Mouse (Mus musculus): ENCODE results near the gene Zfp408.

The Zfp408 gene

DNA sequence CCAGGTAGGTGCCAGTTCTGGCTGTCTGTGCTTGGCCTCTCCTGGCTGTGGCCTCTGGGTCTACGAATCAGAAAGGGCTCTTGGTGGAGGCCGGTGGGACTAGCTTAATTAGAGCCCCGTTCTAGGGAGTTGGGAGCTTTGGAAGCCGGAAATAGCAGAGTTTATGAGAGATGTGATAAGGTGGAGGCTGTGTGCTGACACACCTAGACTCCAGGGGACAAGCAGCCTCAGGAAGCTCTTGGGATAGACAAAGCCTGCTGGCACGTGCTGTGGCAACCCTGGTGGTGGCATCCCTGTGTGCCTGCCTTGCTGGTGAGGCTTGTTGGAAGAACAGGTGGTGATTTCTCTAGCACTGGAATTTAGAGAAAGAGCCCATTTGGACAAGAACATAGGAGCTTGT, 5.8 kb upstream of the Zfp408 start:
- in situ Hi-C loops (cut with MboI; ENCODE audit: low pct_unique_long_range_greater_than_20kb in 1 of 2, low sequenced_read_pairs in 2 of 2, unreplicated experiment in 1 of 2) = no loop called here

DNA sequence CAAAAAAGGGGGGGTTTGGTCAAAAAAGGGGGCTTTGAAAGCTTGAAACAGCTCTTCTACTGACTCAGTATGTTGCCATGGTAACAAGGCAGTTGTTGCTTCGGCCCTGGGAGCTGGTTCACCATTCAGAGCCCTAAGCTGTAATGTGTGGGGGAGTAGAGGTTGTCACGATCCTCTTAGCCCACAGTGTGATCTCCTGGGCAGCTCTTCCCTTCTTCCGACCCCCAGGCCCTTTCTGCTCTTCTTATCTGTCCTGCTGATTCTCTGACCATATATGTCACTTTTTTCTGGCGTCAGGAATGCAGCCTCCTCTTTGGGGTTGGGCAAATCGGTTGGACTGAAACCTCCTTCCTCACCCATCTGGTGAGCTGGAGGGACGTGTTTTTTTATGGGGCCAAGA, 3.3 kb upstream of the Zfp408 start:
- in situ Hi-C loops (cut with MboI; ENCODE audit: low pct_unique_long_range_greater_than_20kb in 1 of 2, low sequenced_read_pairs in 2 of 2, unreplicated experiment in 1 of 2) = no loop called here

DNA sequence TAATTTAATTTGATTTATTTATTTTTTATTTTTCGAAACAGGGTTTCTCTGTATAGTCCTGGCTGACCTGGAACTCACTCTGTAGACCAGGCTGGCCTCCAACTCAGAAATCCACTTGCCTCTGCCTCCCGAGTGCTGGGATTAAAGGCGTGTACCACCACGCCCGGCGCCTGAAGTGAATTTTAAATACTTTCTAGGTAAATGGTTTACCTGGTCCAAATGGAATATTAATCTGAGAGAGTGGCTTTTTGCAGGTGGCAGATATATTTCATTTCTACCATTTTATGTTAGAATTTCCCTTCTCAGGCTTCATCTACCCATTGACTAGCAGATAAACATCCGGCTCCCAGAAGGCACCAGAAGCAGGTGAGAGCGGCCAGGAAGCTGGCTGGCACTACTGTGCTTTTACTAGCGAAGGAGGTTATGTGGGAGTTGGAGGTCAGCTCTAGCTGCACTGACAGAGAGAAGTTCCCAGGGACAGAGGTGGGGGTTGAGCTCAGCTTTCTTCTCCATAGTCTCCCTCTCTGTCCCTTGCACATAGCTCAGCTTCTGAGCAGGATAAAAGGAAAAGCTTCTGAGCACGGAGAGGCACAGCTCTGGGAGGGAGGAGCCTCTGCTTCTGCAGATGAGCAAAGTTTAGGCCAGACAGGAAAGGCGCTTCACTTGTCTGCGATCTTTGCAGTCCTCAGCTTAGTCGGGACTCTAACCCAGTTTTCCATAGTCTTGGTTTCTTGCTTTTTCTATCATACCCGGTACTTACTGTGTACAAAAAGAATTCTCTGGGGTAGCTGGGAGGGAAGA, 2.1 kb upstream of the Zfp408 start:
- in situ Hi-C loops (cut with MboI; ENCODE audit: low pct_unique_long_range_greater_than_20kb in 1 of 2, low sequenced_read_pairs in 2 of 2, unreplicated experiment in 1 of 2) = no loop called here

DNA sequence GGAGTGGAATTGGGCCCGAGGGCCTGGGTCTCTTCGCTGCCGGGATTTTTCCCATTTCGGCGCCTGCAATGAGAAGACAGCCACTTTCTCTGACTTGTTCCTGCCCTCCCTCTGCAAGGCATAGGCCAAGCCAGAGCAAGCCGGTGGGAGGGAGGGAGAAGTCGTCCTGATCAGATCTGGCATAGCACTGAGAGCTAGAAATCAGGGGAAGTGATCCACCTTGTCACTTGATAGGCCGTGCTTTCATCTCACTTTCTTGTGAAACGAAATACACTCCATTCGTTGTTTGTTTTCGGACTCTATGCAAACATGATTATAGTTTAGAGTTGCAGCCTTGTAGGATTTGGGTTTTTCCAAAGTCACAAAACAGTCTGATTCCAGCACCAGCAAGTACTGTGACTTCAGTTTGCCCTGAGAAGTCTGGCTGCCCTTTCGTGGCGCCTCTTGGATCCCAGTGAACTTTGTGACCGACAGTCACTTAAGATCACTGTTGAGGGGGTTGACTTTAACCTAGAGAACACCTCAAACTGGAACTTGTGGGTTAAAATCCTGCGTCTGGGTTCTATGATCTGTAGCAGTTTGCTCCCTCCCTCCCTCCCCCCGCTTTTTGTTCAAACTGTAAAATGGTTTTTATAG, 887 bp upstream of the Zfp408 start:
- in situ Hi-C loops (cut with MboI; ENCODE audit: low pct_unique_long_range_greater_than_20kb in 1 of 2, low sequenced_read_pairs in 2 of 2, unreplicated experiment in 1 of 2) = no loop called here

DNA sequence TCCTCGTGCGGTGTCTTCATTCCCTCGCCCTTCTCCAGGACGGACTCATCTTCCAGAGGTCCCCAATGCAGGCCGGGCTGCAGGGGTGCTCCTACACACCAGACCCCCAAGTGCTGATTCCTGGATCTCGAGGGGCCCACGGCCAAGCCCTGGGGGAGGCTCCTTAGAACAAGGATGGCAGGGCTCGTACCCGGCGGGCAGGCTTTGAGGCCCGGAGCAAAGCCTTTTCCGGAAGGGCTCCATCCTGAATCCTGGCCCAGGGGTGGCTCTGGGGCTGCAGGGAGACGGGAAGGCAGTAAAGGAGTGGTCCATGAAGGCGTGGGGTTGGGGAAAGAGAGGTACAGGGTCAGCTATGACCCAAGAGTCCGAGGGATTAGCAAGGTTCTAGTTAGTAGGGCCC, 439 bp downstream of the Zfp408 start:
- in situ Hi-C loops (cut with MboI; ENCODE audit: low pct_unique_long_range_greater_than_20kb in 1 of 2, low sequenced_read_pairs in 2 of 2, unreplicated experiment in 1 of 2) = loop anchor here in 1 of 2 experiments (25.0 kb wide), 1 partner anchor 362 kb away; no protein-coding TSS in a partner anchor

DNA sequence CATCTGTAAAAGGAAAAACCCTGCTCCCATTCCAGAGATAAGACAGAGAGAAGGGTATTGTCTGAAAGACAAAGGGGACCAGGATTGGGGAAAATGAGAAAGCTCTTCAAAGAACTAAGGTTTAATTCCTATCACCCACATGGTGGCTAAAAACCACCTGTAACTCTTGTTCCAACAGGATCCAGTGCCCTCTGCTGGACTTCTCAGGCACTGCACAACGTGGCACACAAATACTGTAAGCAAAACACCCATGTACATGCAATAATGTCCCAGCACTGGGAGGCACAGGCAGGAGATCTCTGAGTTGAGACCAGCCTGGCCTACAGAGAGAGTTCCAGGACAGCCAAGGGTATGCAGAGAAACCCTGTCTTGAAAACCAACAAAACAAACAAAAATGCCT, 2.9 kb downstream of the Zfp408 start:
- in situ Hi-C loops (cut with MboI; ENCODE audit: low pct_unique_long_range_greater_than_20kb in 1 of 2, low sequenced_read_pairs in 2 of 2, unreplicated experiment in 1 of 2) = loop anchor here in 1 of 2 experiments (25.0 kb wide), 1 partner anchor 359 kb away; no protein-coding TSS in a partner anchor

DNA sequence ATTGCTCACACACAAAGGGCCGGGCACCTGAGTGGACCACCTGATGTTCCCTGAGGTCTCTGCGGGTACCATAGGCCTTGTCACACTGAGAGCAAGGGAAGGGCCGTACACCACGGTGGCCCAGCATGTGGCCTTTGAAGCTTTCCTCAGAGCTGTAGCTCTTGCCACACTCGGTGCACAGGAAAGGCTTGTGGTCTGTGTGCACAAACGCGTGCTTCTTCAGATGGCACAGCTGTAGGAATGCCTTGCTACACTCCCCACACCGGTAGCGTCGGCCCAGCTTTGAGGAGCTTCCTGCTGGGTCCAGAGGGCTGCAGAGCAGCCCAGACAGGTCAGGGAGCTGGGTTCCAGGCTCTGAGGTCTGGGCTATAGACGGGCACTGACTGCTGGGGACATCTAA, 3.8 kb downstream of the Zfp408 start:
- in situ Hi-C loops (cut with MboI; ENCODE audit: low pct_unique_long_range_greater_than_20kb in 1 of 2, low sequenced_read_pairs in 2 of 2, unreplicated experiment in 1 of 2) = loop anchor here in 1 of 2 experiments (25.0 kb wide), 1 partner anchor 359 kb away; no protein-coding TSS in a partner anchor

DNA sequence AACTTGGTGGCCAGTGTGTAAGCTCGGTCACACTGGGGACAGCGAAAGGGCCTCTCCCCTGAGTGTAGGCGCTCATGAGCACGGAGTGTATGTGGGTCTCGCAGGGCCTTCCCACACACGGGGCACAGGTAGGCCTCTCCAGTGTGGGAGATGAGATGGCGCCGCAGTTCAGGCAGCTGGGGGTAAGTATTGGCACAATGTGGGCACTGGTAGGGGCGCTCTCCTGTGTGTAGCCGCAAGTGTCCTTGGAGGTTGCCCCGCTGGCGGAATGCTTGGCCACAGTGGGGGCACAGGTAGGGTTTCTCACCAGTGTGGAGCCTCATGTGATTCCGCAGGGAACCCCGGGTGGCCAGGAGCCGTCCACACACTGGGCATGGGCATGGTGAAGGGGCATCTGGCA, 4.2 kb downstream of the Zfp408 start:
- in situ Hi-C loops (cut with MboI; ENCODE audit: low pct_unique_long_range_greater_than_20kb in 1 of 2, low sequenced_read_pairs in 2 of 2, unreplicated experiment in 1 of 2) = loop anchor here in 1 of 2 experiments (25.0 kb wide), 1 partner anchor 358 kb away; no protein-coding TSS in a partner anchor

DNA sequence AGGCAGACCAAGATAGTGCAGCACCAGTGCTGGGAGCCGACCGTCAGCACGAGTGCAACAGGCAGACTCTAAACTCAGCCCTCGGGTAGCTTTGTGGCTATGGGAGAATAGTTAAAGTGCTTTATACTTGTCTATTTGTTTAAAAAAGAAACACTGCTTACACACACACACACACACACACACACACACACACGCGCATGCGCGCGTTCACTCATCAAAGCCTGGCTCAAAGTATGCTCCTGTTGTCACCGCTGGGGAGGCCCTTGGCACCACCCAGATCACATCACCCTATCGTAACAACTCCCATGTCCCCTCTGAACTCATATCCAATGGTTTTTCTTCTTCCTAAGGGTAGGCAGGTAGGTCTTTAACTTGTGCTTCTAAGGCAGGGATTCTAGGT, 5.6 kb downstream of the Zfp408 start:
- in situ Hi-C loops (cut with MboI; ENCODE audit: low pct_unique_long_range_greater_than_20kb in 1 of 2, low sequenced_read_pairs in 2 of 2, unreplicated experiment in 1 of 2) = loop anchor here in 1 of 2 experiments (25.0 kb wide), 1 partner anchor 357 kb away; no protein-coding TSS in a partner anchor

DNA sequence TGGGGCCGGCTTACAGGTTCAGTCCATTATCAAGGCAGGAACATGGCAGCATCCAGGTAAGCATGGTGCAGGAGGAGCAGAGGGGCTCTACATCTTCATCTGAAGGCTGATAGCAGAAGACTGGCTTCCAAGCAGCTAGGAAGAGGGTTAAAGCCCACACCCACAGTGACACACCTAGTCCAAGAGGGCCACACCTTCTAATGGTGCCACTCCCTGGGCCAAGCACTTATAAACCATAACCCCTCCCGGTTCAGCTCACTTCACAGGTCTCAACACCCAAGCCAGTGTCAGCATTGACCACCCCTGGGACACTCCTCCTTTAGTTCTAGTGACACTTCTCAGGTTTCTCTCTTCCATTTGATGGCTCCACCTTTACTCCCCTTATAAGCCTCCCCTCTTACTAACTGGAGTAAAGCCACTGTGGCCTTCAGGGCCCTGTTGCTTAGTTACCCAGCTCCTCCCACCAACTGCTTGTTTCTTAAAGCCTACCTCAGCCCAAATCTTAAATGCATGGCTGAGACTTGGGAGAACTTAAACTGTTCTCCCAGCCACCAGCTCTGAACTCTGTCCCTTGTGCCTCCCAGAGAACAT, 6.7 kb downstream of the Zfp408 start:
- in situ Hi-C loops (cut with MboI; ENCODE audit: low pct_unique_long_range_greater_than_20kb in 1 of 2, low sequenced_read_pairs in 2 of 2, unreplicated experiment in 1 of 2) = loop anchor here in 1 of 2 experiments (25.0 kb wide), 1 partner anchor 356 kb away; no protein-coding TSS in a partner anchor

DNA sequence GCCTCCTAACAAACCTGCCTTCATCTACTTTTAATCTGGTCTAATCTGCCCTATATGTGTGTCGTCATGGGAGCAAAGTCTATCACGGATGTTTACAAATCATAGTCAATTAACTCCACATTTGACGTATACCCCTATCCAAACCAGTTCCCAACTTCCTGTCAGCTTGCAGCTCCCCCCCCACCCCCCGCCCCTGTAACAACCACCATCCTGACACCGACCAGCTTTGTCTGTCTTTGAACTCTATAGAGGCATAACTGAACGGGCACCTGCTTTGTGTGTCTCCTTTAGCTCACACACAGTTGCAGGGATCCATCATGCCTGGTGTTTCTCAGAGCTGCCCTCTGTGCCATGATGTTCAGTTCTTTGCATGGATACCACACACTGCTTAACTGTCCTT, 10.7 kb downstream of the Zfp408 start:
- in situ Hi-C loops (cut with MboI; ENCODE audit: low pct_unique_long_range_greater_than_20kb in 1 of 2, low sequenced_read_pairs in 2 of 2, unreplicated experiment in 1 of 2) = loop anchor here in 1 of 2 experiments (25.0 kb wide), 1 partner anchor 352 kb away; no protein-coding TSS in a partner anchor

DNA sequence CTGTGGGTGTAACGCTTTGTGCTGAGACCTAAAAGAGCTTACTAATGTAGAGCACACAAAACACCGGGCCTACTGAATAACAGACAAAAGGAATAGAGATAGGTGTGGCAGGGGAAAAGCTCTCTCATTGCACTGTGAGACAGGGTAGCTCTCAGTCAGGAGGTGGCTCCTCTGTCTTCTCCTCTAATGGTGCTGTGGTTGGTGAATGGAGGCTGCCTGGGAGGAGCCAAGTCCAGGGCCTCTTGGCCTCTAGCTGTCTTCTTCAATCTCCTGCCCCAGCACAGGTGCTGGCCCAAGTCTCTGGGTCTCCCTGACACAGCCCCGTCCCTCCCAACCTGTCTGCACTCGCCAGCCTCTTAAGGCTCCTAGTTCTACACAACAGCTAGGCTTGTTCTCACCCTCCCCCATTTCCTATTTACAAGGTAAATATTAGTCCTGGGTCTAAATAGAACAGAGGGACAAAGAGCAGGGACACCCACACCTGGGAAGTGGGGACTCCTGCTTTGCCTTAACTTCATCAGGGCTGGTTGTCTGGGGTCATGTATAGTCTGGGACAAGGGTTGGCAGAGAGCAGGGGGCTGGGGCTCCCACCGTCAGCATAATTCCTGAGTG, 12.8 kb downstream of the Zfp408 start:
- in situ Hi-C loops (cut with MboI; ENCODE audit: low pct_unique_long_range_greater_than_20kb in 1 of 2, low sequenced_read_pairs in 2 of 2, unreplicated experiment in 1 of 2) = loop anchor here in 1 of 2 experiments (25.0 kb wide), 1 partner anchor 350 kb away; no protein-coding TSS in a partner anchor

DNA sequence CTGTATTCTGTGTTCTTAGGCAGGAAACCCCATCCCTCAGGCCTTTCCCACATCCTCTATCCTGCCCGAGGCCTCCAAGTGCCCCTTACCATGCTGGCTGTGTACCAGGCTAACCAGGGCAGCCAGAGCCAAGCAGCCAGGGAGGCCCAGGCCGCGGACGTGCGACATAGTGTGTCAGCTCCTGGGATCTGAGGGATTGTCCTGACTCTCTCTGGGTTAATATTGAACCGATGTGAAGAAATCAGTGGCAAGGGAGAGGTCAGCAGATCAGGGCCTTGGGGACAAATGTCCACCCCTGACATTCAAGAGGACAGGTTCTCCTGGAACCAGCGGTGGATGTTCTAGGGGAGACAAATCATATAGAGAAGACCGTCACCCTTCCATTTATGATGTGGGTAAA, 13.4 kb downstream of the Zfp408 start, which contains the start of gene F2:
Gene F2, minus strand, starts transcription at position 186 of the 400 bp plus-strand sequence.
- in situ Hi-C loops (cut with MboI; ENCODE audit: low pct_unique_long_range_greater_than_20kb in 1 of 2, low sequenced_read_pairs in 2 of 2, unreplicated experiment in 1 of 2) = loop anchor here in 1 of 2 experiments (25.0 kb wide), 1 partner anchor 349 kb away; no protein-coding TSS in a partner anchor

DNA sequence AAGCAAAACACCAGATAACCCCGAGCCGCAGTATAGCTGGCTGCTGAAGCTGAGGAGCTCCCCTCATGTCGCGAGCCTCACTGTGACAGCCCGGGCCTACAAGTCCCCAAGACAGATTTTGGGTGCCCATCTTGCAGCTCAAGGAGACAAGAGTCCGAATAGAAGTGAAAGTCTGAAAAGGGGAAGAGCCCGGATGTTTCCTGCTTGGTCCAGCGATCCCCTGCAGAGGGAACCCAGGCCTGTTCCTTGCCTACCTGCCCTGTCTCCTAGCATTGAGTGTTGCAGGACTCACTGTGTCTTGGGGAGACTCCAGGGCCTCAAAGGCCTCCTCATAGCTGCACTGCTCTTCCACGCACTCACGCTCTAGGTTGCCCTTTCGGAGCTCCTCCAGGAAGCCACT, 14.1 kb downstream of the Zfp408 start:
- in situ Hi-C loops (cut with MboI; ENCODE audit: low pct_unique_long_range_greater_than_20kb in 1 of 2, low sequenced_read_pairs in 2 of 2, unreplicated experiment in 1 of 2) = loop anchor here in 1 of 2 experiments (25.0 kb wide), 1 partner anchor 348 kb away; no protein-coding TSS in a partner anchor

DNA sequence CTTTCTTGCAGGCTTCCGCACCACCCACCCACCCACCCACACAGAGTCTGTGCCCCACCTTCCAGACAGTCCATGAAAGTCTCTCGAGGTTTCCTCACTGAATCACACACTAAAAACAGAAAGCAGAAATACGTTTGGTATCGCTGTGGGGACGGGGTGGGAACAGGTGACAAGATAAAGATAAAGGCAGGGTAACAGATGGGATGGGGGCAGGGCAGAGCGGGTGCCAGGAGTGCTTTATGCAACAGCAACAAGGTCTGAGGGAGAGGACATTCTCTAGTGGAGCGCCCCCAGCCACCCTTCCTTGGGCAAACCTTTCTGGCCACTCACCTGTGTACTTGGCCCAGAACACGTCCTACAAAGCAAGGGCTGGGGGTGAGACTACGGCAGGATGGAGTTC, 14.8 kb downstream of the Zfp408 start:
- in situ Hi-C loops (cut with MboI; ENCODE audit: low pct_unique_long_range_greater_than_20kb in 1 of 2, low sequenced_read_pairs in 2 of 2, unreplicated experiment in 1 of 2) = loop anchor here in 1 of 2 experiments (25.0 kb wide), 1 partner anchor 348 kb away; no protein-coding TSS in a partner anchor

DNA sequence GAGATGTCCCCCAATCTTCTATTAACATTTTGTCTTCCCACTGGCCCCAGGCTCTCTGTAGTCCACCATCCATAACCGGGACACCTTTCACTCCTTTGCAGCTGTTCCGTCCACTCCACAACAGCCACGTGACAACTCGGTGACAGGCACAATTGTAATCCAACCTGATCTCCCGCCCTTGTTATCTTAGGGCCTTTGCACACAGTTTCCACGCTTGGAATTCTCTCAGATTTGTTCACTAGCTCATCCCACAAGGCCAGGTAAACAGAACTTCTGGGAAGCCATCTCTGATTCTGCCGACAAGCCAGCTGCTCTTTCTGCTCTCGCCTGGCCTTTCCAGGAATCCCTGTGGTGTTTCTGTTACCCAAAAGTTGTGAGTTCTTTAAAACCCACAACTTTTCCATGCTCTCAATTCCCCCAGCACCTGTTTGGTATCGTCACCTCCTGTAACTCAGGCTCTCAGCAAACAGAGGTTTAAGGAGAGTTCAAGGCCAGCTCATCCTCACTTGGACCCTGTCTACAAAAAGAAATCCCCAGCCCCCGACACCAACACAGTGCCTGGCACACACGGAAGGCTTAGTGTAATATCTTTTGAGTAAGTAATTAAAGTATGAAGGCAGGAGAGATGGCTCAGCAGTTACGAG, 16.1 kb downstream of the Zfp408 start:
- in situ Hi-C loops (cut with MboI; ENCODE audit: low pct_unique_long_range_greater_than_20kb in 1 of 2, low sequenced_read_pairs in 2 of 2, unreplicated experiment in 1 of 2) = loop anchor here in 1 of 2 experiments (25.0 kb wide), 1 partner anchor 346 kb away; no protein-coding TSS in a partner anchor

DNA sequence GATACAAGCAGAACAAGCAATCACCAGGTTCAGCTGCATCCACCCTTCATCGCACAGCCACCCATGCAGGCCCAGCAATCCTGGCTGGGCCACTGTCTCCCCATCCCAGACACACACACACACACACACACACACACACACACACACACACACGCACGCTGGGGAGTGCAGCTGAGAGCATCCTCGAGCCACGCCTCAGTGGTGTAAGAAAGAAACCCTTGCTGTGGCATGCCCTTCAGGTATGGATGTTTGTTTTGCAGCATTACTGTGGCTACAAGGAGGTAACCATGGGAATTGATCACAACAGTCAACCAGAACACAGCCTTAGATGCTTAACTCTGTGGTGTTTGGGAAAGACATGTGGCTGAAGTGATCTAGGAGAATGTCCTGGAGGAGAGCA, 17.3 kb downstream of the Zfp408 start:
- in situ Hi-C loops (cut with MboI; ENCODE audit: low pct_unique_long_range_greater_than_20kb in 1 of 2, low sequenced_read_pairs in 2 of 2, unreplicated experiment in 1 of 2) = loop anchor here in 1 of 2 experiments (25.0 kb wide), 1 partner anchor 345 kb away; no protein-coding TSS in a partner anchor

DNA sequence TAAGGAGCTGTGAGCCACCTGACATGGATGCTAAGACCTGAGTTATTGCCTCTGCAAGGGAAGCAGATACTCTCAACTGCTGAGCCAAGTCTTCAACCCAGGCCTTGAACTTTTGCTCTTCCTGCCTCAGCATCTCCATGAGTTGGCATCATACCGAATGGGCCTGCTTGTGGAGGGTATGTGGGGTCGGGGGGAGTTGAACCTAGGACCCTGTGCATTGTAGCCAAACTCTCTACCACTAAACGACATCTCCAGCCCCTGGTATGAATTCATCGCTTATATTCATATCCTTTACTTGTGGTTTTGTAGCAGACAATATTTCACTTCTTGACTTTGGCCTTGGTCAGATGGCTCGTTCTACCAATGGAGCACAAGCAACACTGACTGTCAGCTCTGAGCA, 17.8 kb downstream of the Zfp408 start:
- in situ Hi-C loops (cut with MboI; ENCODE audit: low pct_unique_long_range_greater_than_20kb in 1 of 2, low sequenced_read_pairs in 2 of 2, unreplicated experiment in 1 of 2) = loop anchor here in 1 of 2 experiments (25.0 kb wide), 1 partner anchor 345 kb away; no protein-coding TSS in a partner anchor

Measured in mouse embryonic stem cell (cell line).